Mouse (Mus musculus) cerebellum, adult 18-20 months (tissue): ENCODE results near the gene Ltk.
A peak's percentile ranks its signal among the peaks of the same experiment; 100 is the strongest.

Experiments used
- DNase-seq, 2 experiments: peaks; one replicate each; pipeline ENCODE4 v3.0.0; 2021

Gene Ltk

DNA sequence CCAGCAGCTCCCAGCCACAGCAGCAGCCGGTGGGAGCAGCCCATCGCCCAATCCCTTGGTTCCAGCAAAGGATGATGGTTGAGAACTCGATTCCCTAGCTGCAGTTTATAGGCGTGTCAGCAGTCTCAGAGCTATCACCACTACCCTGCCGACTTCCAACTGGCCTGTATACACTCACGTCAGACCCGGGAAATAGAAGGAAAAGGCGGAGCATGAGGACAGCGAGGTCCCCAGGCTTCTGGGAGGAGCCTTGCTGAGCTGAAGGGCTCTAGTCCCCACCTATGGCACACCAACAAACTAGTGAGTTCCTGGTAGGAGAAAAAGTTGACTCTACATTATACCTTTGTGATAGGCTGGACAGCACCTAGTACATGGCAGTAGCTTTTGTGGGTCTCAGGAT lies at the start of gene Ltk:
Gene Ltk (minus strand): TSS at position 181 of the 400 bp plus-strand sequence.
- no peak for DNase-seq

DNA sequence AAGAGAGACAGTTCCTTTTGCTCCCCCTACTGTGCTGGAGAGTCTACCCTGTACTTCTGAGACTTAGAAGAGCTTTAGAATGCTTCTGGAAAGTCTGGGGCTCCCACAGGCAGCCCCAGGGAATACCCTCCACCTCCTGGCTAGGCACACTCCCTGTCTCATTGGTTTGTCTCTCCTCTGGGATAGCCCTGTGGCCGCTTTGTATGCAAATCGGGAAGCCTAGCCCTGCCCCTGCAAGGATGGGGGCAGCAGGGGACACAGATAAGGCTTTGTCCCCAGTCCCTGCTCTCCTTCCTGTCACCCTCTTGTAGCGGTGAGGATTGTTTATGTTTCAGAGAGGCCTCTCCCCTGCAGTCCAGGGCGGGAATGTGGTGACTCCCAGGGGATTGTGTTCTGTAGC lies 48.6 kb upstream of the Ltk start:
- no peak for DNase-seq

DNA sequence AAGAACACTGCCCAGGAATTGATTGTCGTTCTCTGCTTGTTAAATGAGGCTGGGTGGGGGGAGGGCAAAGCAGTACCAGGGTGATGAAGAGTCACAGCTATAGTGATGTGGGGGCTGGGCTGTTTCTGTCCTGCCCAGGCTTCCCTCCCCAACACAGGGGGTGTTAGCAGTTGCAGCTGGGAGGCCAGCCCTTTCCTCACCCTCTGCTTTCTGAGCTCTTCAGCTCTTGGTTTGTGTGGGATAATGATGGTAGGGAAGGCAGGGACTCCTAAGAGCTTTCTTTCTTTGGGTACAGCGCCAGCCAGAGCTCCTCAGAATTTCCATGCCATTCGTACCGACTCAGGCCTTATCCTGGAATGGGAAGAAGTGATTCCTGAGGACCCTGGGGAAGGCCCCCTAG lies 48.2 kb upstream of the Ltk start:
- no peak for DNase-seq

DNA sequence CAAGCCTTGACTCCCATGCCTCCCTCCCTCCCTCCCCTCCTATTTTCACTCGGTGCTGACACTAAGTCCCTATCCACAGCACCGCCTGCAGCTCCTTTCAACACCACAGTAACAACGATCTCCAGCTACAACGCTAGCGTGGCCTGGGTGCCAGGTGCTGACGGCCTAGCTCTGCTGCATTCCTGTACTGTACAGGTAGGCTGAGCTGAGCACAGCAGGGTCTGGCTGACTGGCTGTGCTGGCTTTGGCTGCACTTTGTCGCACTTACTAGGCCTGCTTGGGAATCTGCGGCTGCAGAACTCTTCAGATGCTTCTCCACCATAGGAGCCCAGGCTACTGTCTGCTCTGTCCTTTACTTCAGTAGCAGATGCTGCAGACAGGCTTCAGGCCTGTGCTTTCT lies 45.3 kb upstream of the Ltk start:
- peak; percentile 46 to 49 for DNase-seq

DNA sequence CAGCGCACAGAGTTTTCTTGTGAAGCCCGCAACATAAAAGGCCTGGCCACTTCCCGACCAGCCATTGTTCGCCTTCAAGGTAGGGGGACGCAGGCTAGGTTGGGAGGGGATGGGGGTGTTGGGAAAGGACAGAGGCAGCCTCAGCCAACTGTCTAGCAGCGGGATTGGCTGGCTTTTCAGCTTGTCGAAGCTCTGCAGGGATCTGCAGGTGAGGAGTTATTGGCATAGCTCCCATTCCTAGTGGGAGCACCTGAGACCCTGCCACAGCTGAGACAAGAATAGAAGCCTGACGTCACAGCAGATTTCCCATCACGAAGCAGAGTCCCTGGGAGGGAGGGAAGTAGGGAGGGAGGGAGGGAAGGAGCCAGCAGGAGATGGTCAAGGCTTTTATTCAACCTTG lies 44.5 kb upstream of the Ltk start:
- DNase-seq = peak; percentile 55 to 63

DNA sequence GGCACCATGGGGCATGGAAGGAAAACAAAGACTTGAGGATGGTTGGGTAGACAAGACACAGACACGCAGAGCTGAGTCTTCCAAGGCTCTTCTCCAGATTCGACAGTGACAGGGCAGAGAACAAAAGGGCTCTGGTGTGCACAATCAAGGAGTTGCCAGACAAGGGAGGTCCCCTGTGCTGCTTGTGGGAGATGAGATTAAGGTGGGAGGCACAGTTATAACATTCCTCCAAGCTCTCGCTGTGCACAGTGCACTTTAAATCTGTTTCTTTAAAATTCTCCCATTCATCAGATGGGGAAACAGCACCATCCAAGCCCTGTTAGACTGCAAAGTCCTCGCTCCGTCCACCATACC lies 44.0 kb upstream of the Ltk start:
- DNase-seq = no peak

DNA sequence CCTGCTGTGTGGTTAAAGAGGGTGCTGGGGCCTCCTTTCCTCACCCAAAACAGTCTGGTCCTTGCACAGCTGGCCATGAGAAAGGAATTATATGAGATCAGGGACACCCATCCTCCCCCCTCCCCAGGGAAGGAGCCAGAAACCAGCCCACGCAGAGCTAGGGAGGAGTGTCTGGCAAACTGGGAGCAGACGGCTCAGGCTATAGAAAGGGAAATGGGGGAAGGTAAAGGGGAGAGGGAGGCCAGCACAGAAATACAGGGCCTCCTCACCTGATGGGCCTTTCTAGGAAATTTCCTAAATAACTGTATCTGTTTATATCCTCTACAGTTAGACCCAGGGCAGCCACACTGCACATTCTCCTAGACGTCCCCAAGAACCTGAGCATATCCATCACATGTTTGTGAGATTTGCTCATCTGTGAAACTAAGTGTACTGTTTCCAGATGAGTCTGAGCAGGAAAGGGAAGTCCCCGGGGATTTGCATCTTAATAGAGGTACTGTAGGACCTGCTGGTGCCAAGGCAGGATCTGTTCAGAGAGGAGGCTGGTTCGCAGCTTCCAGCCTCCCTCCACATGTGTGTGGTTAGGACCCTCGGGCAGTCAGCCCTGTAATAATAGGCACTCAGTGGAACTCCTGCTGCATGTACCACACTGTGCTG lies 43.5 kb upstream of the Ltk start:
- no peak for DNase-seq

DNA sequence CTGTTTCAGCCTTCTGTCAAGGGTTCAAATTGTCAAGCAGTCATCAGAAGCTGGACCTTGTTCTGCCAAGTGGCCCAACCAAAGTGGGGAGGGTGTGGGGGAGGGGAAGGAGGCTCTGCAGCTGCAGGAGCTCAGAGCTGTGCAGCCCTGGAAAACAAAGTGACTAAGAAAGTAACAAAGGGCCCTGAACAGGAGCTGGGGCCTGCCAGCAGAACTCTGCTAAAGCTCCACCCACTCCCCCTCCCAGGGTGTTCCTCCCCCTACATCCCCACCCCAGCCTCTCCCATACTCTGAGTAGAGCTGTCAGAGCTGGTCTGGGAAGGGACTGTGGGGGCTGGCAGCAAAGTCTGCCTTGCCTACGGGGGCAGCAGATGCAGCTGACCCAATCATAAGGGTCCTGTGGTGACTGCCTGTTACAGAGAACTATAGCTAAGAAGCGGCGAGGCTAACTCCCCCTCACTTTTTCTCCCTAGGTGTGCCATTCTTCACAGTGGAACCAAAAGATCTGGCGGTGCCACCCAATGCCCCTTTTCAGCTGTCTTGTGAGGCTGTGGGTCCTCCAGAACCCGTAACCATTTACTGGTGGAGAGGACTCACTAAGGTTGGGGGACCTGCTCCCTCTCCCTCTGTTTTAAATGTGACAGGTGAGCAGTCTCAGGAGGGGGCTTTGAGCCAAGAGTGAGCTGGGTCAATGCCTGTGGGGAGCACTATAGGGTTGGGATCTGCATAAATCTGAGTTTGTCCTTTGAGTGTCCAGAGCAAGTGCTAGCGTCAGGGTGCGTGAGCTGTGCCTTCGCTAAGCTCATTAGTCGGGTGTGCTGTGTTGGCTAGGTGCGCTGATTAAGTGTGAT lies 42.8 kb upstream of the Ltk start:
- peak in 1 of 2 experiments; percentile 41 for DNase-seq

DNA sequence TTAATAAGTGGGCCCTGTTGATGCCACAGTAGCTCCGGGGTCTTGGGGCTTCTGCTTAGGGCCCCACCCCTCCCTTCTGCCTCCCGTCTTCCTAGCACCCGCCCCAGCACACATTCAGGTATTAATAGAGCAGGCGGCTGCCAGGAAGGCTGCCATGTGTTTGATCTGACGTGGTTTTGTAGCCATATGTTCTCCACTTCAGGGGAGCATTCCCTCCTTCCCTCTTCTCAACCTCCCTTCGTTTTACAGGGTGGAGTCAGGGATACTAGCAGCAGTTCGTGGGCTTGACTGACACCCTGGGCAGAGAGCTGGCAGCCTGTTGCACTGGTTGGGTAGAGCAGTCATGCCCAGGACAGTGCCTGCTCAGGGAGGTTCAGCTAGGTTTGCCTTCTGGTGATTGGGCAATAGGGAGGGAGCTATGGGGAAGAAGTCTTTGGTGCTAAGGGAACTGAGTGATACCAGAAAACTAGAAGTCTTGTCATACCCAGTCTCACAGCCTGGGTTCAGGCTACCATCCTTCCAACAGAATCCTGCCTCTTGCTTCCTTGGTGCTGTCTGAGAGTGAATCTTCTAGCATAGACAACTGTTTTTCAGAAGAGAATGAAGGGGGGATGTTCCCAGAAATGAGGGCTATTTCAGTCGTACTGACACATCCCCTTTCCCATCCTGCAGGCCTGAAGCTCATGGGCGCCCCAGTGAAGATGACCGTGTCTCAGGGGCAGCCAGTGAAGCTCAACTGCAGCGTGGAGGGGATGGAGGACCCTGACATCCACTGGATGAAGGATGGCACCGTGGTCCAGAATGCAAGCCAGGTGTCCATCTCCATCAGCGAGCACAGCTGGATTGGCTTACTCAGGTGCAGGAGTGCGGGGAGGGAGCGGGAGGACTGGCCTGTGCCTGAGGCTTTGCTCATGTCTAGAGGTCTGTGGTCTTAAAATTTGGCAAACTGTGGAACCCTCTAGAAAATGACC lies 40.9 kb upstream of the Ltk start:
- DNase-seq = peak; percentile 82 to 91

DNA sequence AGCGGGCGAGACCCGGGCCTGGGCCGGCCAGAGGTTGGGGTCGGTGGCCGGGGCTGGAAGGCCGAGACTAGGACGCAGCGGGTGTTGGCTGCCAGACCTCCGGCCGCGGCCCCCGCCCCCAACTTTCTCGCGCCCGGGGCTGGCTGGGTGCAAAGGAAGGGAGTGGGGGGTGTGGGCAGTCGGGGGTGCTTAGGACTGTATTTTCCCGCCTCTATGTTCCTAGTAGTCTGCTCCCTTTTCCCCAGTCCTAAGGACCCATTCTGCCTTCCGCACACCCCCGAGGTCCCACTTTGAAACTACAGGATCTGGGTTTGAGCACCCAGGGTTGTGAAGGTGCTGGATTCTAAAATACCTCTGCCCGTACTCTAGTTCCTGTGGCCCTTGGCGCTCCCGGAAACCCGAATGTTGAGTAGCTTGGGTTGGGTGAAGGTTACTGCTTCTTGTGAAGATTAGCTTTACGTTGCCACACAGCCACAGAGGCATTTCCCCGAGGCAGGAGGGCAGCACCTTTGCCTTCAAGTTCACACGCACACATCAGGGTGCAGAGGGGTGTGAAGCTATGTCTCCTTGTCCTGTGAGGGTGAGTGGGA lies 39.8 kb upstream of the Ltk start:
- DNase-seq = peak in 1 of 2 experiments; percentile 62

DNA sequence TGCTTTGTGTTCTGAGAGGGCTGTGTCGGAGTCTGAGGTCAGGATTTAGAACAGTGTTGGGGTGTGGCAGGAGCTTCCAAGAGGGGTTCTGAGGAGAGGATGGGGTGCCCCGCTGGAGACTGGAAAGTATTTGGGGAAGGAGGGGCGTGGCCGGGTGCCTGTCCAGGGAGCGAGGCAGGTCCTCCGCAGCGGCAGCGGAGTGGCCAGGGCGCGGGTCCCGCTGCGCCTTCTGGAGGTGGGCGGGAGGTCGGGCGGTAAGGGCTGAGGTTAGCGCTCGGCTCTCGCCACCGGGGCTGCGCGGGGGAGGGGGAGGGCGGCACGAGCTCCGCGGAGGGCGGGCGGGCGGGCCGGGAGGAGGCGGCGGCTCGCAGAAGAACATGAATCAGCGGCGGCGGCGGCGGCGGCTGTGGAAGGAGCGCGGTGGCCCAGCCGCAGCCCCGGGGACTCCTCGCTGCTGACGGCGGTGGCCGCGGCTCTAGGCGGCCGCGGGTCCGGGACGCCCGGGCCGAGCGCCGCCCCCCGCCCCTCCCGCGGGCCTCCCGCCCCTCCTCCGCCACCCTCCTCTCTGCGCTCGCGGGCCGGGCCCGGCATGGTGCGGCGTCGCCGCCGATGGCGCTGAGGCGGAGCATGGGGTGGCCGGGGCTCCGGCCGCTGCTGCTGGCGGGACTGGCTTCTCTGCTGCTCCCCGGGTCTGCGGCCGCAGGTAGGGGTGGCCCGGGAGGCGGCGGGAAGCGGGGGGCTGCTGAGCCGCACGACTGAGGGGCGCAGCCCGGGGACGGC lies 39.1 kb upstream of the Ltk start:
- DNase-seq = peak; percentile 68 to 77

DNA sequence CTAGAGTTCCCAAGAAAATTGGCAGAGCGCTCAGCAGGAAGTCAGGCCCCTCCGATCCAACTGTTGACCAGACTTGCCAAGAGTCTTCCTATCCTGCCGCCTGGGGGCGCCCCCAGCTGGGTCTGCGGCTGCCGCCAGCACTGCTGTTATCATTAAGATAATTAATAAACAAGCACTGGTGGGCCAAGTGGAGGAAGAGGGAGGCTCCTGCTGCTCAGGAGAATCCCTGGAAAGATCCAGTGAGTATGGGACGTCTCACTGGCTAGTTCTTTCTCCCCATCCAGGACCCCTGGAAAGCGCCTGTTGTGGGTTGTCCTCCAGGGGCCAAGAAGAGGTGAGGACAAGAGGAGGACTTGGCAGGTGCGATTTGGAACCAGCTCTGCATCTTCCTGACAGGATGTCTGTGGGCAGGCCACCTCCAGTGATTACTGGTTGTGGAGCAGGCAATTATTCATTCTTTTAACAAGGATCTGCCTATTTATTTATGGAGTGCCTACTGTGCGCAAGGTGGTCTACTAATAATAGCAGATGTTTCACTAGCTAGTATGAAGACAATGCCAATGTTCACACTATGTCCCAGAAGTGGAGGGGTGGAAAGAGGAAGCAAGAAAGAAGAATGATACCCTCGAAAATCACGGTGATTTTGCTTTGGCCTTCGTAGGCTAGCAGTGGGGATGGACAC lies 38.2 kb upstream of the Ltk start:
- peak; percentile 58 to 69 for DNase-seq

DNA sequence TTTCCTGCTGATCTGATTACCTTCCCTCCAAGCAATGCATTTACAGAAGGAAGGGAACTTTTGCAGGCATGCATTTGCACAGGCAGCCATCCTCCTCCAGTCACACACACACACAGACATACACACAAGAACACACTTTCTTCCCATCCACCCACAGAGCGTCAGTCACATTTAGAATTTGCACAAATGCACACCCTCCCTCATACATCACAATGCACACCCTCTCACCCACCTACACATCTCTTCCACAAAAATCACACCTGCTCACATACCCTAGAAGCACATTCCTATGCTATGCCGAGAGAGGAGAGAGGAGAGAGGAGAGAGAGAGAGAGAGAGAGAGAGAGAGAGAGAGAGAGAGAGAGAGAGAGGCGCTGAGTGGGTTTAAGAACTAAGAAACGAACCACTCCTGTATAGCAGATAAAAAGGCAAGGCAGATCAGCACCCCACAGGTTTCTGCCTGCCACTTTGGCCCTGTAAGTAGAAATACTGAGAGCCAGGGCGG lies 37.1 kb upstream of the Ltk start, which contains the start of gene Tyro3:
Gene Tyro3 (plus strand): TSS at position 455 of the 505 bp plus-strand sequence.
- no peak for DNase-seq

DNA sequence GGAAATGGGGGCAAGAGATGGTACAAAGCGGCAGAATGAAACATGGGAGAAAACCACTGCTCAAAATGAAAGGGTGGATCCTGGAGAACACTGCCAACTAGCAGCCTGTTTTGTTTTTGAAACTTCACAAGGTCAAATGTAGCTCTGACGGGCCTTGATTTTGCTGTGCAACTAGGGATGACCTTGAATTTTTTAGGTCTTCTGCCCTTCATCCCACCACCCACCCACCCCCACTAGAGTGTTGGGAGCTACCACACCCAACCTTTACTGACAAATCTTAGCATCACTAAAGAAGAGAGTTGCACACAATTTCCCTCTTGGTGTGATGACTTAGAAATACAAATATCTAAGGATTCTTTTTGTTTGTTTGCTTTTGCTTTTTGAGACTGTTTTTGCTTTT lies 29.8 kb upstream of the Ltk start:
- DNase-seq = no peak

DNA sequence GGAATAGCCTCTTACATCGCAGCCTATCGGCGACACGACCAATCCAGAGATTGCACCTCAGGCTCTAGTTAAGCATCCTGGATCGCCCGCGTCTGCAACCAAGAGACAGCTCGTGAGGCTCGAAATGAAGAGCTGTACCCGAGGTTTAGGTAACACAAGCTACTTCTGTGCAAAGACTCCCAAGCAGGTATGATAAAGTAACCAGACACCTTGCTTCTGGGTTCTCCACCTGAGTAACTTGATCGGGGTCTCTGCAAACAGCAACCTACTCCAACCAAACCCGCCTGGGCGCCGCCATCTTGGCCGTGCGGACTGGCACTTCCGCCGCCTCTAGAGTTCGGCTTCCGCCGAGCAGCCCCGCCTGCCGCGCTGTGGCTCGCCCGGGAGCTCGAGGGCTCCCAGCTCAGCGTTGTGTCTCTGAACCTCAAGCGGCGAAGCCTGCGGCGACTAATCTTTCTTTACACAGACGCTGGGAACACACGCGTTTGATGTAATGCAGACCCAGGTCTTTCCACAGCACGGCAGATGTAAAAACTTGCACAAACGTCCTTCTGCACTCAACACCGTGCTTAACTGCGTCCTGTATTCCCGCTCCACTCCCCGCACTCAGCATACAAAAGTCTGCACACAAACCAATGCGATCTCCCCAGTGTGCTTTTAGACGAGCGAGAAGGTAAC lies 27.1 kb upstream of the Ltk start, which contains the start of gene Rpap1:
Gene Rpap1 (minus strand): TSS at position 332 of the 678 bp plus-strand sequence.
- DNase-seq = peak; percentile 84 to 88

DNA sequence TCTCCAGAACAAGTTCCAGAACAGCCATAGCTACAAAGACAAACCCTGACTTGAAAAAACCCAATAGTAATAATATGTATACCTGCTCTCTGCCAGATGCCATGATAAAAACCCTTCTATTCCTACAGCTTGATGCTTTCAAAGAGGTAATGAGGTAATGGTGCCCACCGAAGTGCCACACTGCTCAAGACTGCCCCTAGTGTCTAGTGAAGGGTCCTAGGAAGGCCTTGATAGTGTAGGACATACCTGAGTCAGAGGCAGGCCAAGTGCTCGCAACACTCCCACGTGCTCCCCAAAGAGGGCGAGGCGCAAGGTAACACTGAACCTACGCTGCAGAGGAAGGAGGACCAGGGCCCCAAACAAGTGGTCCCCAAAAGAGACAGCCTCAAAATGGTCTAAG lies 7.0 kb upstream of the Ltk start:
- no peak for DNase-seq

DNA sequence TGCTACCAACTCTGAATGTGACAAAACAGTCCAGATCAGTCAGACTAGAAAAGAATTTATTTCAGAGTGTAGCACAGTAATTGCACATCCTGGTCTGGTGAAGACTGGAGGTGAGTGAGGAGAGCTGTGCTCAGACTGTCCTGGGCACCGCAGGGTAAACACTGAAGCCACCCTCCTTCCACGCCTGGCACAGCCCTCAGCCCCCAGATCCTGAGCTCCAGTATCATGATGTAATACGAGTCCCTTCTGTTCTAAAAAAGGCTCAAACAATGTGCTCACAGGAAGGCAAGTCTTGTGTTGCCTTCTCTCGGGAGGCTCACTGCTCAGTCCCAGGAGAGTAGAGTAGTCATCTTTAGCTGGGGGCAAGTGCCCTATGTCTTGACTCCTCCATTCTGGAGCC lies 3.7 kb upstream of the Ltk start:
- no peak for DNase-seq

DNA sequence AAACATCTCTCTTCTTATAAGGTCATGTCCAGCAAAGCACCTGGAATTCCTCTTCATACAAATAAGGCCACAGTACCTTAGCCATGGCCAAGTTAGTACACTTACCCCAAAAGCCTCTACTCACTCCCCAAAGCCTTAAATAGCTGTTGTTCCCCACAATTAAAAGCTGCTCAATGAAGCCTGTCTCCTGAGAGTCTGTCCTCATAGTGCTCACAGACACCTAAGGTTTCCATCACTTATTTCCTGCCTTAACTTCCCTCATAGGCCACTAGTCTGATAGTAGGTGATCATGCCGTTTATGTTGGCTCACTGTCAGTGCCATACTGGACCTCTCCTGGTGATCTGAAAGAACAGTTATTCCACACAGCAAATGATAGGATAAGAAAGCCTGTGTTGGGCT lies 2.0 kb upstream of the Ltk start:
- DNase-seq = no peak

DNA sequence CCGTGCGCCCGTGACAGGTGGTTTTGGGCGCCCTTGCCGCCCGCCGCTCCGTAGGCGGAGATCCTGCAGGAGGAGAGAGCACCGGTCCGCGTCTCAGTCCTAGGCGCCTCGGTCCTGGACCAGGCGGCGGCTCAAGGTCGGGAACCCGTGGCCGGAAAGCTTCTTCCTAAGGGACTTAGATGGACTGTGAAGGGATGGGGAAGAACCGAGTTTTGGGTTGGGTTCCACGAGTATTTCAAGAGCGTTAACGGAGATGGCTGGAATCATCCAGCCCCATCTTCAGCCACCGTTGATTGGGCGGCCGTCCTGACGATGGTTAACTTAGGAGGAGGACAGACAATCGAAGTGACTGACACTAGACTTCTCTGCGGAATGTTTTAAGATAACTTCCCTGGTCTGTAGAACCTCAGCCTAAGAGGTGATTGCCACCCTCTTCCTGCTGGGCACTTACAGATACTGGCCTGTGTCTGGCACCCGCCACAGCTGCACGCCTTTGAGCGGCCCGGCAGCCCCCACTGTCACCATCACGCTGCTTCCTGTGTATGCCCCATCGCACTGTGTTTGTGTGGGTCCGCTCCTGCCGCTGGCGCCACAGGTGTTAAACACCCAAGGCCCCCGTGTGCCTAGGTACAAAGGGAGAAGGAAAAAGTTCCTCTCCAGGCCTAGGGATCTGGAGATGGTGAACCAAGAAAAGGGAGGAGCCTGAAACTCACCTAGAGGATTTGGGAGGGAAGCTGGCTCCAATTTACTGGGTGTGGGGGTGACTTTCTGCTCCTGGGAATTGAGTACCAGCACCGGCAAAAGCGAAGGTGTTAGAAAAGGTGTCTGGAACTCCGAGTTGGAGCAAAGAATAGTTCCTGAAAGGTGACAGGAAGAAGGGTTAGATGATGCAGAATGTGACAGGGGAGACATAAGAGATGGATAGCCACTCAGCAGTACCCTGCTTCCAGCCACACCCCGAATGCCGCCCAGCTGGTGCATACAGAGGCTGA lies 1.1 kb downstream of the Ltk start:
- peak in 1 of 2 experiments; percentile 8 for DNase-seq
